Mouse (Mus musculus): ENCODE measurements around the gene Tnfsf4. TPM values are rescaled to one million over a fixed set of nuclear protein-coding genes. Genes with fewer than 3 reads are reported as not detected.

The Tnfsf4 gene
- total RNA-seq, 2 experiments from 2014 or later, result not detected

GRCm38 (mm10) chr1:161451683-161452245, 56.6 kb downstream of the Tnfsf4 start:
- no peak for DNase-seq (ENCODE audit: extremely low spot score in 1 of 2, low spot score in 1 of 2)

GRCm38 (mm10) chr1:161452250-161452649, 57.0 kb downstream of the Tnfsf4 start:
- no peak for DNase-seq (ENCODE audit: extremely low spot score in 1 of 2, low spot score in 1 of 2)

GRCm38 (mm10) chr1:161463388-161464085, 68.3 kb downstream of the Tnfsf4 start:
- no peak for DNase-seq (ENCODE audit: extremely low spot score in 1 of 2, low spot score in 1 of 2)

Other genes starting within 250 kb of the Tnfsf4 start
- gene Tex50, start 236.1 kb upstream of the Tnfsf4 start, total RNA-seq (2021), result not detected
- gene Prdx6, start 144.2 kb upstream of the Tnfsf4 start, total RNA-seq (2021), result 100 to 1,000 TPM; 300 to 347 TPM
- not detected for gene Tnfsf18, start 99.2 kb downstream of the Tnfsf4 start, total RNA-seq (2021)

All from layer of hippocampus, postnatal 25 days (tissue).